Mouse (Mus musculus): ENCODE measurements around the gene Apba2.

The Apba2 gene

GRCm38 (mm10) chr7:64501536-64502270 is at the start of gene Apba2:
Gene Apba2, plus strand, starts transcription at chr7:64501706.
- DNase-seq = no peak

GRCm38 (mm10) chr7:64451861-64452382 is 49.6 kb upstream of the Apba2 start:
- DNase-seq = no peak

- no peak for DNase-seq
Observed at GRCm38 (mm10) chr7:64452471-64453222, 48.9 kb upstream of the Apba2 start.

DNA sequence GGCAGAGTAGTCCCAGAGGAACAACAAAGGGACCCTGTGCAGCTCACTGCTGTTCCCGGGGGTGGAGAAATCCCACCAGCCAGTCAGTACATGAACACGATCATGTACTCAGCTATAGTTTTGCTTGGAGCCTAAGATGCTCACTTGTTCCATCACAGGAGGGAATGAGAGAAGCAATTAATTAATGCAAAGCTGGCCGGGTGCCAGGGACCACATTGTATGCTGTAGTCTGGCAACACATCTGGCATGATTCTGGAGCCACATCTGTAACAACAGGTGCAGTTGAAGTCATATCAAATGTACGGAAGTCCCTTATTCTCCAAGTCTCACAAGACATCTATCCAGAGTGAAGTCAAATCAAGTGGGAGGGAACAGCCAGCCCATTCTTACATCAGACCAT is 45.3 kb upstream of the Apba2 start:
- no peak for DNase-seq

- DNase-seq = no peak
Observed at GRCm38 (mm10) chr7:64456676-64457075, 44.8 kb upstream of the Apba2 start.

GRCm38 (mm10) chr7:64457811-64458210 is 43.7 kb upstream of the Apba2 start:
- no peak for DNase-seq

- DNase-seq = no peak
Observed at GRCm38 (mm10) chr7:64497438-64497837, 4.1 kb upstream of the Apba2 start.

- no peak for DNase-seq
Observed at GRCm38 (mm10) chr7:64502271-64503180, 1.0 kb downstream of the Apba2 start.

GRCm38 (mm10) chr7:64503641-64504040 is 2.1 kb downstream of the Apba2 start:
- no peak for DNase-seq

DNA sequence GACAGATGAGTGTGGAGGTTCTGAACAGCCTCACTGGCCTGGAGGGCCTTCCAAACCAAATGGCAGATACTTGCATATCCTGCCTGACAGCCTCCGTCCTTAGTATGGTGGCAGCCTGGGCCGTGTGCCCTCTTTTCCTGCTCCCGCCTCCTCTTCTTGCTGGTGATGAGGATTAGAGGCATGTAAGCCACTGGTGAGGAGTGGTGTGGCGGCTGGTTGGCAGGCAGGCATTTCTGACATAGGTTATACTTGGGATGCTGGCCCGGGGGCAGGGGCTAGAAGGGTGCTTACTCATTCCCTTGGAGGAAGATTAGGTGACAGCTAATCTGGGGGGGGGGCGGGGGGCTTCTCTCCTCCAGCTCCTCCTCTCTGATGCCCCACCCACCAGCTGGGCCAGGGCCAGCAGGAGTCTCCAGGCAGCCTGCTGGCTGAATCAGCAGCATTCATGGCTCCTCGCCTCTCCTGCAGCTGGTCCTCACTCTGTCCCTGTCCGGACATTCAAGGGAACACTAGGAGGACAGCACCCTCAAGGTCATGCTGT is 3.3 kb downstream of the Apba2 start:
- no peak for DNase-seq

DNA sequence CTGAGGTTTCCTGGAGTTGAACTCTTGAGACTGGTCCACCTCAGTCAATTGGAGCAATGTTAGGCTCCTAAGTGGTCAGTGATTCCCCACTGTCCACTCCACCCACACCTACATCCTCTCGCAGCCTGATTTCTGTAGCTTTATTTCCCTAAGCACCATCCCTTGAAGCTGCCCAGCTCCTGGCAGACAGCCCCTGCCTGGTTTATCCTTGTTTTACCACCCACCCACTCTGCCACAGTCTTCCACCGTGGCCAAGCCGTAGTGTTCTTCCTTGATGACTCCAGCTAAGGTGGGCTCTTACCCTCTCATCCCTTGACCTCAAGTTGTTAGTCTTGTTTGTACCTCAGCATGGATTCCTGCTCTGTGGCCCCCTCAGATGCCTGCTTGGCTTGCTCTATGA is 4.1 kb downstream of the Apba2 start:
- no peak for DNase-seq

DNA sequence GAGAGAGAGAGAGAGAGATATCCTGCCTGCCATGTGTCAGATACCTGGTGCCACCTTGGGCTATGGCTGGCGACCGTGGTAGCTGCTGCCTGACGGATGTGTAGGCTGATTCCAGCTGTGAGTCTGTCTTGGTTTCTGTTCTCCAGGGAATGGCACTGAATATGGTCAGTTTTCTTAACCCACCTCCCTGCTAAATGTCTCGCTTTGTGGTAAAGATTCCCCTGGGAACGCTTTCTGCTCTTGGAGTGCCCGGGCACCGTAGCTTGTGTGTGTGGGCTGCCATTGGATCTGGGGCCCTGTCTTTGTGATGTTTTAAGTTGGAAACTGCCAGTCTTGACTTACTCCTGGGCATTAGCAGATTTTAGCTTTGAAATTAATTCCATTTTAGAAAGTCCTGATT is 7.3 kb downstream of the Apba2 start:
- DNase-seq = no peak

GRCm38 (mm10) chr7:64509911-64510310 is 8.4 kb downstream of the Apba2 start:
- DNase-seq = no peak

- no peak for DNase-seq
Observed at GRCm38 (mm10) chr7:64510526-64511210, 9.2 kb downstream of the Apba2 start.

DNA sequence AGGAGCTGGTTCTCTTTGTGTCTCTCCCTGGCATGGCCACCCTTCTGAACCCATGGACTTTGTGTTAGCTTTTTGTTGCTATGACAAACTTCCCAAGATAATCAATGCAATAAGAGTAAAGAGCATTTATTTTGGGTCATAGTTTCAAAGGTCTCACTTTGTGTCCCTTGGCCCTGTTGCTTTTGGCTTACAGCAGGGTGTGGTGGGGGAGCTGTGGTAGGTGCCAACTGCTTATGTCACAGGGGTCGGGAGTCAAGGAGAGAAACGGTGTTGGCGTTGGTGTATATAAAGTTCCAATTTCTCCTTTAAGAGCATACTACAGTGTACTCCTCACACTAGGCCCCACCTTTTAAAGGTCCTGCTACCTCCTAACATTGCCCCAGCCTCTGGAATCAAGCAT is 12.1 kb downstream of the Apba2 start:
- DNase-seq = no peak

GRCm38 (mm10) chr7:64515280-64515679 is 13.8 kb downstream of the Apba2 start:
- DNase-seq = no peak

- no peak for DNase-seq
Observed at GRCm38 (mm10) chr7:64515891-64516290, 14.4 kb downstream of the Apba2 start.

GRCm38 (mm10) chr7:64519091-64519490 is 17.6 kb downstream of the Apba2 start:
- no peak for DNase-seq

GRCm38 (mm10) chr7:64519521-64519920 is 18.0 kb downstream of the Apba2 start:
- no peak for DNase-seq

- DNase-seq = no peak
Observed at GRCm38 (mm10) chr7:64521695-64522408, 20.3 kb downstream of the Apba2 start.

- no peak for DNase-seq
Observed at GRCm38 (mm10) chr7:64522409-64522730, 20.9 kb downstream of the Apba2 start.

GRCm38 (mm10) chr7:64531297-64531696 is 29.8 kb downstream of the Apba2 start:
- no peak for DNase-seq
